Mouse (Mus musculus): ENCODE results near the gene Defa31. TPM values are rescaled to one million over a fixed set of nuclear protein-coding genes. Genes with fewer than 3 reads are reported as not detected.

Gene Defa31
- polyA plus RNA-seq (2014; fragmentation: Illumina TruSeq; extraction: RNeasy Lipid Tissue Mini Kit (QIAGEN cat#74804); ENCODE audit: low read depth, low replicate concordance) = 1.4 TPM

DNA sequence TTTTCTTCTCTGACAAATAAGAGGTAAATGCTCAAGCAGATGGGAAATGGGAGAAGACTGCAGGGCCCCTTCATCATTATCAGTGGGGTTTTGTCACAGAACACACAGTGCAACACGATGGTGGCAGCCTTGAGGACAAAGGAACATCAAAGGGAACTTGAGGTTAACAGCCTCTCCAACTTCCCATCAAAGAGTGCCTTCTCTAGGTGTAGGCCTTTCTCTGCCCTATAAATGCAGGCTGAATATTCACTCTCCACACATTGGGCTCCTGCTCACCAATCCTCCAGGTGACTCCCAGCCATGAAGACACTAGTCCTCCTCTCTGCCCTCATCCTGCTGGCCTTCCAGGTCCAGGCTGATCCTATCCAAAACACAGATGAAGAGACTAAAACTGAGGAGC, at the start of gene Defa31:
Gene Defa31 (plus strand): TSS at position 301 of the 400 bp plus-strand sequence.

DNA sequence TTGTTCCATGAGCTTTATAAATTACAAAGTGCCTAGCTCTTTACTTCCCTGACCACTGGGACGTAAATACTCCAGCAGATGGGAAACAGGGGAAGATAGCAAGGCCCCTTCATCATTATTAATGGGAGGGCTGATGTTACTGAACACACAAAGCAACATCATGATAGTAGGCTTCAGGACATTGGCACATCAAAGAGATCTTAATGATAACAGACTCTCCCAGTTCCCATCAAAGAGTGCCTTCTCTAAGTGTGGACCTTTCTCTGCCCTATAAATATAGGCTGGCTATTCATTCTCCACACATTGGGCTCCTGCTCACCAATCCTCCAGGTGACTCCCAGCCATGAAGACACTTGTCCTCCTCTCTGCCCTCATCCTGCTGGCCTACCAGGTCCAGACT, 29.4 kb upstream of the Defa31 start, which contains the start of gene Defa22:
Gene Defa22 (plus strand): TSS at position 301 of the 400 bp plus-strand sequence.

DNA sequence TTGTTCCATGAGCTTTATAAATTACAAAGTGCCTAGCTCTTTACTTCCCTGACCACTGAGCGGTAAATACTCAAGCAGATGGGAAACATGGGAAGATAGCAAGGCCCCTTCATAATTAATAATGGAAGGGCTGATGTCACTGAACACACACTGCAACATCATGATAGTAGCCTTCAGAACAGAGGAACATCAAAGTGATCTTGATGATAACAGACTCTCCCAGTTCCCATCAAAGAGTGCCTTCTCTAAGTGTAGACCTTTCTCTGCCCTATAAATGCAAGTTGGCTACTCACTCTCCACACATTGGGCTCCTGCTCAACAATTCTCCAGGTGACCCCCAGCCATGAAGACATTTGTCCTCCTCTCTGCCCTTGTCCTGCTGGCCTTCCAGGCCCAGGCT, 9.8 kb downstream of the Defa31 start, which contains the start of gene Gm15293:
Gene Gm15293 (plus strand): TSS at position 301 of the 400 bp plus-strand sequence.

Other genes with a start within 250 kb of the Defa31 start
- 548 TPM for gene AY761185, start 246.9 kb upstream of the Defa31 start, polyA plus RNA-seq (2014; fragmentation: Illumina TruSeq; extraction: RNeasy Lipid Tissue Mini Kit (QIAGEN cat#74804); ENCODE audit: low read depth, low replicate concordance)
- not detected for gene Defa21, start 166.1 kb upstream of the Defa31 start, polyA plus RNA-seq (2014; fragmentation: Illumina TruSeq; extraction: RNeasy Lipid Tissue Mini Kit (QIAGEN cat#74804); ENCODE audit: low read depth, low replicate concordance)
- gene Defa23, start 136.6 kb upstream of the Defa31 start, polyA plus RNA-seq (2014; fragmentation: Illumina TruSeq; extraction: RNeasy Lipid Tissue Mini Kit (QIAGEN cat#74804); ENCODE audit: low read depth, low replicate concordance) = not detected
- gene Defa35, start 126.6 kb upstream of the Defa31 start, polyA plus RNA-seq (2014; fragmentation: Illumina TruSeq; extraction: RNeasy Lipid Tissue Mini Kit (QIAGEN cat#74804); ENCODE audit: low read depth, low replicate concordance) = not detected
- gene Defa25, start 107.2 kb upstream of the Defa31 start, polyA plus RNA-seq (2014; fragmentation: Illumina TruSeq; extraction: RNeasy Lipid Tissue Mini Kit (QIAGEN cat#74804); ENCODE audit: low read depth, low replicate concordance) = not detected
- gene Gm14851, start 95.6 kb upstream of the Defa31 start, polyA plus RNA-seq (2014; fragmentation: Illumina TruSeq; extraction: RNeasy Lipid Tissue Mini Kit (QIAGEN cat#74804); ENCODE audit: low read depth, low replicate concordance) = not detected
- gene Defa30, start 57.0 kb upstream of the Defa31 start, polyA plus RNA-seq (2014; fragmentation: Illumina TruSeq; extraction: RNeasy Lipid Tissue Mini Kit (QIAGEN cat#74804); ENCODE audit: low read depth, low replicate concordance) = not detected
- gene Defa22, start 29.3 kb upstream of the Defa31 start, polyA plus RNA-seq (2014; fragmentation: Illumina TruSeq; extraction: RNeasy Lipid Tissue Mini Kit (QIAGEN cat#74804); ENCODE audit: low read depth, low replicate concordance) = not detected
- gene Gm15293, start 9.9 kb downstream of the Defa31 start, polyA plus RNA-seq (2014; fragmentation: Illumina TruSeq; extraction: RNeasy Lipid Tissue Mini Kit (QIAGEN cat#74804); ENCODE audit: low read depth, low replicate concordance) = not detected
- not detected for gene Gm15292, start 58.1 kb downstream of the Defa31 start, polyA plus RNA-seq (2014; fragmentation: Illumina TruSeq; extraction: RNeasy Lipid Tissue Mini Kit (QIAGEN cat#74804); ENCODE audit: low read depth, low replicate concordance)
- gene Defa27, start 123.9 kb downstream of the Defa31 start, polyA plus RNA-seq (2014; fragmentation: Illumina TruSeq; extraction: RNeasy Lipid Tissue Mini Kit (QIAGEN cat#74804); ENCODE audit: low read depth, low replicate concordance) = not detected
- gene Defa29, start 135.4 kb downstream of the Defa31 start, polyA plus RNA-seq (2014; fragmentation: Illumina TruSeq; extraction: RNeasy Lipid Tissue Mini Kit (QIAGEN cat#74804); ENCODE audit: low read depth, low replicate concordance) = not detected
- not detected for gene Defa2, start 186.9 kb downstream of the Defa31 start, polyA plus RNA-seq (2014; fragmentation: Illumina TruSeq; extraction: RNeasy Lipid Tissue Mini Kit (QIAGEN cat#74804); ENCODE audit: low read depth, low replicate concordance)
- gene Defa33, start 200.2 kb downstream of the Defa31 start, polyA plus RNA-seq (2014; fragmentation: Illumina TruSeq; extraction: RNeasy Lipid Tissue Mini Kit (QIAGEN cat#74804); ENCODE audit: low read depth, low replicate concordance) = not detected
- not detected for gene Defa36, start 235.8 kb downstream of the Defa31 start, polyA plus RNA-seq (2014; fragmentation: Illumina TruSeq; extraction: RNeasy Lipid Tissue Mini Kit (QIAGEN cat#74804); ENCODE audit: low read depth, low replicate concordance)

Data from adipose tissue, adult 10 weeks (tissue).